Mouse (Mus musculus): ENCODE measurements at regions not wholly inside any gene's neighbourhood (a gene's known extent, or its start where the extent isn't known, plus 50 kb on each side); places are given as distances from the start of the nearest gene placed in this dataset.

- DNase-seq, result no peak
Observed at GRCm38 (mm10) chr11:31785160-31785559, 86.9 kb upstream of the Cpeb4 start.

- no peak for DNase-seq
Observed at GRCm38 (mm10) chr11:31787376-31787775, 84.6 kb upstream of the Cpeb4 start.

GRCm38 (mm10) chr11:31787917-31788703 is 83.9 kb upstream of the Cpeb4 start:
- DNase-seq, result no peak

GRCm38 (mm10) chr11:31789967-31790366 is 82.0 kb upstream of the Cpeb4 start:
- DNase-seq, result no peak

- DNase-seq, result no peak
Observed at GRCm38 (mm10) chr11:31791264-31791663, 80.7 kb upstream of the Cpeb4 start.

- no peak for DNase-seq
Observed at GRCm38 (mm10) chr11:31795084-31795483, 76.9 kb upstream of the Cpeb4 start.

- DNase-seq, result no peak
Observed at GRCm38 (mm10) chr11:31796245-31796644, 75.8 kb upstream of the Cpeb4 start.

- no peak for DNase-seq
Observed at GRCm38 (mm10) chr11:31801575-31801974, 70.4 kb upstream of the Cpeb4 start.

GRCm38 (mm10) chr11:31803319-31803891 is 68.6 kb upstream of the Cpeb4 start:
- DNase-seq, result no peak

- no peak for DNase-seq
Observed at GRCm38 (mm10) chr11:31804518-31804917, 67.5 kb upstream of the Cpeb4 start.

- no peak for DNase-seq
Observed at GRCm38 (mm10) chr11:31807461-31808215, 64.4 kb upstream of the Cpeb4 start.

GRCm38 (mm10) chr11:31808216-31808838 is 63.7 kb upstream of the Cpeb4 start:
- DNase-seq, result no peak

GRCm38 (mm10) chr11:31810011-31810786 is 61.8 kb upstream of the Cpeb4 start:
- no peak for DNase-seq

- peak in 1 of 2 experiments; percentile 23 for DNase-seq
Observed at GRCm38 (mm10) chr11:31812215-31812614, 59.8 kb upstream of the Cpeb4 start.

- peak; percentile 56 to 65 for DNase-seq
Observed at GRCm38 (mm10) chr11:31814616-31815015, 57.4 kb upstream of the Cpeb4 start.

- no peak for DNase-seq
Observed at GRCm38 (mm10) chr11:31815855-31816488, 56.0 kb upstream of the Cpeb4 start.

- DNase-seq, result no peak
Observed at GRCm38 (mm10) chr11:31818032-31818431, 54.0 kb upstream of the Cpeb4 start.

GRCm38 (mm10) chr11:31819964-31820363 is 52.0 kb upstream of the Cpeb4 start:
- DNase-seq, result no peak

GRCm38 (mm10) chr11:31821479-31822411 is 50.3 kb upstream of the Cpeb4 start:
- DNase-seq, result no peak
